Mouse (Mus musculus) thymus, adult 2 months (tissue): Measurements from ENCODE around the gene Gas7.

Source experiments
- CTCF ChIP-seq: fragments of 200-500 bp; IDR thresholded peaks from 2 replicates; pipeline ENCODE4 v1.5.1; 2012; ENCODE audit warnings: mild to moderate bottlenecking, control low read depth, low read length, moderate library complexity, borderline replicate concordance; ENCODE audit not compliant: control insufficient read depth, poor library complexity, insufficient read depth; ENCODE audit errors: extremely low read depth
- POLR2A ChIP-seq: fragments of 200-500 bp; IDR thresholded peaks from 2 replicates; pipeline ENCODE4 v1.6.1; 2012; ENCODE audit warnings: mild to moderate bottlenecking, low read length, control low read depth, moderate library complexity; ENCODE audit not compliant: control insufficient read depth, poor library complexity, insufficient read depth; ENCODE audit errors: extremely low read depth

DNA sequence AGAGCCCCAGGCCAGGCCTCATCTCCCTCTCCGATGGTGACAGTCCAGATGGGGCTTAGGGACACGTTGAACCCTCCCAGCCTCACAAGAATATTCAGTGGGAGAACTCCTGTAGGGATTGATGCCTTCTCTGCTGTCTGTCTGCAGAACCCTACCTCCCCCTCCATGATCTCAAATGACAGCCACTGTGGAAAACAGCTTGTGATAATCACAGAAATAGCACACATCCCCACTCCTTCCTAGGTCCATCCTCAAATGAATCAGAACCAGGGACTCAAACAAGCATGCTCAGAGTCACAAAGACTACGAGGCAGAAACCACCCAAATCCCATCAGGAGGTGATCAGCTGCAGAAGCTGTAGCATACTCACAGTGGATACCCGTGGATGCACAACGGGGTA, 210.9 kb downstream of the Gas7 start:
- no peak for TF ChIP-seq POLR2A
- TF ChIP-seq CTCF, result no peak
